Mouse (Mus musculus): Measurements from ENCODE around the gene Gchfr. TPM values are rescaled to one million over a fixed set of nuclear protein-coding genes. Genes with fewer than 3 reads are reported as not detected.

The Gchfr gene
- total RNA-seq, 2 experiments from 2014 or later = not detected

Other genes with a start within 250 kb of the Gchfr start
- 4.6 and 5.3 TPM in 2 replicates for gene Chst14, start 241.3 kb upstream of the Gchfr start, total RNA-seq (2015)
- 1.4 and 3.5 TPM in 2 replicates for gene Chst14, start 241.3 kb upstream of the Gchfr start, total RNA-seq (2017)
- 10.7 and 12.2 TPM in 2 replicates for gene Ccdc32, start 138.4 kb upstream of the Gchfr start, total RNA-seq (2015)
- gene Ccdc32, start 138.4 kb upstream of the Gchfr start, total RNA-seq (2017) = 14.1 and 16.3 TPM in 2 replicates
- 2.5 and 2.8 TPM in 2 replicates for gene Rpusd2, start 133.0 kb upstream of the Gchfr start, total RNA-seq (2015)
- gene Rpusd2, start 133.0 kb upstream of the Gchfr start, total RNA-seq (2017) = 2.5 and 4.8 TPM in 2 replicates
- gene Knl1, start 120.7 kb upstream of the Gchfr start, total RNA-seq (2015) = 65.3 and 69.5 TPM in 2 replicates
- 79.4 and 82.1 TPM in 2 replicates for gene Knl1, start 120.7 kb upstream of the Gchfr start, total RNA-seq (2017)
- gene Rad51, start 55.0 kb upstream of the Gchfr start, total RNA-seq (2015) = 20.7 and 22.1 TPM in 2 replicates
- gene Rad51, start 55.0 kb upstream of the Gchfr start, total RNA-seq (2017) = 12.3 and 26.8 TPM in 2 replicates
- gene Rmdn3, start 10.7 kb upstream of the Gchfr start, total RNA-seq (2015) = 7.0 and 10.7 TPM in 2 replicates
- gene Rmdn3, start 10.7 kb upstream of the Gchfr start, total RNA-seq (2017) = 15.1 and 20.2 TPM in 2 replicates
- gene Gm14137, start 6.7 kb downstream of the Gchfr start, total RNA-seq (2015) = not detected in 2 replicates
- not detected in 2 replicates for gene Gm14137, start 6.7 kb downstream of the Gchfr start, total RNA-seq (2017)
- gene Zfyve19, start 40.8 kb downstream of the Gchfr start, total RNA-seq (2015) = 16.4 and 21.6 TPM in 2 replicates
- 30.7 and 39.8 TPM in 2 replicates for gene Zfyve19, start 40.8 kb downstream of the Gchfr start, total RNA-seq (2017)
- gene Dnajc17, start 41.0 kb downstream of the Gchfr start, total RNA-seq (2015) = 22.8 and 24.1 TPM in 2 replicates
- gene Dnajc17, start 41.0 kb downstream of the Gchfr start, total RNA-seq (2017) = 46.7 and 50.7 TPM in 2 replicates
- gene Ppp1r14d, start 62.1 kb downstream of the Gchfr start, total RNA-seq (2015) = not detected in 2 replicates
- not detected in 2 replicates for gene Ppp1r14d, start 62.1 kb downstream of the Gchfr start, total RNA-seq (2017)
- gene Spint1, start 69.6 kb downstream of the Gchfr start, total RNA-seq (2015) = not detected in 2 replicates
- gene Spint1, start 69.6 kb downstream of the Gchfr start, total RNA-seq (2017) = not detected in 2 replicates
- gene Rhov, start 103.5 kb downstream of the Gchfr start, total RNA-seq (2015) = 0.16 and 0.59 TPM in 2 replicates
- 0.28 and 0.81 TPM in 2 replicates for gene Rhov, start 103.5 kb downstream of the Gchfr start, total RNA-seq (2017)
- 8.9 and 9.0 TPM in 2 replicates for gene Vps18, start 121.0 kb downstream of the Gchfr start, total RNA-seq (2015)
- 19.6 and 21.2 TPM in 2 replicates for gene Vps18, start 121.0 kb downstream of the Gchfr start, total RNA-seq (2017)
- 0.09 TPM in 1 of 2 replicates, not detected in the other for gene Dll4, start 158.0 kb downstream of the Gchfr start, total RNA-seq (2015)
- gene Dll4, start 158.0 kb downstream of the Gchfr start, total RNA-seq (2017) = not detected in 2 replicates
- gene Chac1, start 183.5 kb downstream of the Gchfr start, total RNA-seq (2015) = 0.39 and 1.1 TPM in 2 replicates
- gene Chac1, start 183.5 kb downstream of the Gchfr start, total RNA-seq (2017) = 0.51 and 1.3 TPM in 2 replicates